Mouse (Mus musculus) adipocyte (in vitro differentiated cells): Measurements from ENCODE around the gene Arid1a.
A peak's percentile ranks its signal among the peaks of the same experiment; 100 is the strongest.
"Not testable (repeated sequence)": the region's sequence is repeated elsewhere in the genome, so short reads cannot be mapped to it uniquely, and the experiment has no call there.

Experiments used
- DNase-seq: peaks from one replicate; pipeline ENCODE4 v3.0.0-alpha.2; 2016; ENCODE audit warnings: low spot score

The Arid1a gene

GRCm38 (mm10) chr4:133674331-133674695, 82.3 kb downstream of the Arid1a start:
- DNase-seq = no peak

GRCm38 (mm10) chr4:133673666-133674330, 82.8 kb downstream of the Arid1a start:
- peak; percentile 85 for DNase-seq

- DNase-seq = peak; percentile 76
Measured at GRCm38 (mm10) chr4:133672845-133673647, 83.5 kb downstream of the Arid1a start.

GRCm38 (mm10) chr4:133671881-133672844, 84.4 kb downstream of the Arid1a start, which contains the start of gene Pigv:
TSS of gene Pigv (minus strand) at chr4:133672647.
- DNase-seq = peak; percentile 89

- DNase-seq = peak; percentile 86
Measured at GRCm38 (mm10) chr4:133671184-133671880, 85.2 kb downstream of the Arid1a start.

GRCm38 (mm10) chr4:133669652-133670210, 86.8 kb downstream of the Arid1a start:
- peak; percentile 53 for DNase-seq

GRCm38 (mm10) chr4:133668537-133668936, 88.0 kb downstream of the Arid1a start:
- peak; percentile 76 for DNase-seq

GRCm38 (mm10) chr4:133666199-133666598, 90.4 kb downstream of the Arid1a start:
- no peak for DNase-seq

GRCm38 (mm10) chr4:133665118-133665517, 91.5 kb downstream of the Arid1a start:
- DNase-seq = no peak

- no peak for DNase-seq
Measured at GRCm38 (mm10) chr4:133662945-133663344, 93.6 kb downstream of the Arid1a start.

GRCm38 (mm10) chr4:133662421-133662820, 94.1 kb downstream of the Arid1a start:
- no peak for DNase-seq

- peak; percentile 100 for DNase-seq
Measured at GRCm38 (mm10) chr4:133660193-133661155, 96.1 kb downstream of the Arid1a start.

- peak; percentile 73 for DNase-seq
Measured at GRCm38 (mm10) chr4:133659497-133660192, 96.9 kb downstream of the Arid1a start.

- no peak for DNase-seq
Measured at GRCm38 (mm10) chr4:133658729-133659128, 97.8 kb downstream of the Arid1a start.

- DNase-seq = no peak
Measured at GRCm38 (mm10) chr4:133657829-133658458, 98.6 kb downstream of the Arid1a start.

- no peak for DNase-seq
Measured at GRCm38 (mm10) chr4:133656997-133657396, 99.6 kb downstream of the Arid1a start.

- no peak for DNase-seq
Measured at GRCm38 (mm10) chr4:133656294-133656693, 100.3 kb downstream of the Arid1a start.

- DNase-seq = not testable (repeated sequence)
Measured at GRCm38 (mm10) chr4:133654070-133654469, 102.5 kb downstream of the Arid1a start.

- DNase-seq = no peak
Measured at GRCm38 (mm10) chr4:133652746-133653145, 103.8 kb downstream of the Arid1a start.
